Mouse (Mus musculus): Measurements from ENCODE around the gene Snrpf. TPM values are rescaled to one million over a fixed set of nuclear protein-coding genes. Genes with fewer than 3 reads are reported as not detected.

Gene Snrpf
- polyA plus RNA-seq, 1 experiment from 2014 or later = 151 TPM

- no peak overlapping the region for H3K4me2 ChIP-seq (ENCODE audit: low read length)
- ATAC-seq (replicated peaks; ENCODE audit: low FRiP score, low TSS enrichment, low read depth) (no peak), DNase-seq (ENCODE audit: low spot score) (no peak)
- H3K36me3 ChIP-seq (ENCODE audit: control insufficient read depth, insufficient read depth, low read length) = no peaks in the 10 kb centered on the region
- no peaks in the 10 kb centered on the region for H3K9me3 ChIP-seq (ENCODE audit: control insufficient read depth, low read length)
- 90% methylated on average over 4 of the region's 4 CpGs for WGBS
- no peak overlapping the region for H3K27ac ChIP-seq (ENCODE audit: low read depth)
- H3K9ac ChIP-seq (ENCODE audit: low read length) = no peak overlapping the region
- H3K27me3 ChIP-seq (replicated peaks; ENCODE audit: control insufficient read depth, insufficient read depth, low read length) = no peaks in the 10 kb centered on the region
- H3K4me3 ChIP-seq (ENCODE audit: low read depth, low read length) = no peak overlapping the region
- no peaks in the 10 kb centered on the region for H3K4me1 ChIP-seq (replicated peaks; ENCODE audit: control insufficient read depth, insufficient read depth, low read length)
Observed at GRCm38 (mm10) chr10:93547741-93548270, 41.7 kb downstream of the Snrpf start.

GRCm38 (mm10) chr10:93544172-93544571 lies 45.3 kb downstream of the Snrpf start:
- H3K27ac ChIP-seq (ENCODE audit: low read depth) = no peak overlapping the region
- H3K4me2 ChIP-seq (ENCODE audit: low read length) = no peak overlapping the region
- ATAC-seq (replicated peaks; ENCODE audit: low FRiP score, low TSS enrichment, low read depth) (no peak), DNase-seq (ENCODE audit: low spot score) (no peak)
- peaks cover 6% of the 10 kb centered on the region for H3K4me1 ChIP-seq (replicated peaks; ENCODE audit: control insufficient read depth, insufficient read depth, low read length)
- no peak overlapping the region for H3K9ac ChIP-seq (ENCODE audit: low read length)
- 72% methylated on average over 5 of the region's 5 CpGs for WGBS
- H3K36me3 ChIP-seq (ENCODE audit: control insufficient read depth, insufficient read depth, low read length) = no peaks in the 10 kb centered on the region
- H3K4me3 ChIP-seq (ENCODE audit: low read depth, low read length) = no peak overlapping the region
- no peaks in the 10 kb centered on the region for H3K27me3 ChIP-seq (replicated peaks; ENCODE audit: control insufficient read depth, insufficient read depth, low read length)
- H3K9me3 ChIP-seq (ENCODE audit: control insufficient read depth, low read length) = no peaks in the 10 kb centered on the region

GRCm38 (mm10) chr10:93543176-93543575 lies 46.3 kb downstream of the Snrpf start:
- H3K9ac ChIP-seq (ENCODE audit: low read length) = no peak overlapping the region
- H3K27ac ChIP-seq (ENCODE audit: low read depth) = no peak overlapping the region
- no peaks in the 10 kb centered on the region for H3K36me3 ChIP-seq (ENCODE audit: control insufficient read depth, insufficient read depth, low read length)
- DNase-seq (ENCODE audit: low spot score) (no peak), ATAC-seq (replicated peaks; ENCODE audit: low FRiP score, low TSS enrichment, low read depth) (no peak)
- H3K4me3 ChIP-seq (ENCODE audit: low read depth, low read length) = no peak overlapping the region
- no peaks in the 10 kb centered on the region for H3K27me3 ChIP-seq (replicated peaks; ENCODE audit: control insufficient read depth, insufficient read depth, low read length)
- no peaks in the 10 kb centered on the region for H3K9me3 ChIP-seq (ENCODE audit: control insufficient read depth, low read length)
- 63% methylated on average over 6 of the region's 6 CpGs for WGBS
- H3K4me2 ChIP-seq (ENCODE audit: low read length) = no peak overlapping the region
- H3K4me1 ChIP-seq (replicated peaks; ENCODE audit: control insufficient read depth, insufficient read depth, low read length) = peaks cover 6% of the 10 kb centered on the region

GRCm38 (mm10) chr10:93542356-93542755 lies 47.1 kb downstream of the Snrpf start:
- no peak for DNase-seq (ENCODE audit: low spot score)
- WGBS = 30% methylated on average over 4 of the region's 4 CpGs
- no peaks in the 10 kb centered on the region for H3K36me3 ChIP-seq (ENCODE audit: control insufficient read depth, insufficient read depth, low read length)
- no peak overlapping the region for H3K27ac ChIP-seq (ENCODE audit: low read depth)
- H3K4me1 ChIP-seq (replicated peaks; ENCODE audit: control insufficient read depth, insufficient read depth, low read length) = peaks cover 6% of the 10 kb centered on the region
- H3K9me3 ChIP-seq (ENCODE audit: control insufficient read depth, low read length) = no peaks in the 10 kb centered on the region
- H3K27me3 ChIP-seq (replicated peaks; ENCODE audit: control insufficient read depth, insufficient read depth, low read length) = 0 out of 2 replicates have a peak, but pooled peaks cover 3% of the 10 kb centered on the region
- H3K4me2 ChIP-seq (ENCODE audit: low read length) = no peak overlapping the region
- no peak overlapping the region for H3K4me3 ChIP-seq (ENCODE audit: low read depth, low read length)
- ATAC-seq (replicated peaks; ENCODE audit: low FRiP score, low TSS enrichment, low read depth) = no peak
- H3K9ac ChIP-seq (ENCODE audit: low read length) = no peak overlapping the region

GRCm38 (mm10) chr10:93541585-93541984 lies 47.9 kb downstream of the Snrpf start:
- Histone ChIP-seq H3K4me3 (ENCODE audit: low read depth, low read length) (no peak overlapping the region), H3K9me3 (ENCODE audit: control insufficient read depth, low read length) (no peaks in the 10 kb centered on the region), H3K27me3 (replicated peaks; ENCODE audit: control insufficient read depth, insufficient read depth, low read length) (0 out of 2 replicates have a peak, but pooled peaks cover 3% of the 10 kb centered on the region), H3K9ac (ENCODE audit: low read length) (no peak overlapping the region), H3K36me3 (ENCODE audit: control insufficient read depth, insufficient read depth, low read length) (no peaks in the 10 kb centered on the region), H3K27ac (ENCODE audit: low read depth) (no peak overlapping the region), H3K4me2 (ENCODE audit: low read length) (no peak overlapping the region), H3K4me1 (replicated peaks; ENCODE audit: control insufficient read depth, insufficient read depth, low read length) (peaks cover 6% of the 10 kb centered on the region)
- DNase-seq (ENCODE audit: low spot score) (no peak), ATAC-seq (replicated peaks; ENCODE audit: low FRiP score, low TSS enrichment, low read depth) (no peak)
- WGBS = 73% methylated on average over 1 of the region's 1 CpGs

- H3K4me1 ChIP-seq (replicated peaks; ENCODE audit: control insufficient read depth, insufficient read depth, low read length) = peaks cover 6% of the 10 kb centered on the region
- 0 out of 2 replicates have a peak, but pooled peaks cover 3% of the 10 kb centered on the region for H3K27me3 ChIP-seq (replicated peaks; ENCODE audit: control insufficient read depth, insufficient read depth, low read length)
- H3K4me2 ChIP-seq (ENCODE audit: low read length) = peak within 1 kb of the TSS; percentile 67
- no peak for ATAC-seq (replicated peaks; ENCODE audit: low FRiP score, low TSS enrichment, low read depth)
- H3K9me3 ChIP-seq (ENCODE audit: control insufficient read depth, low read length) = no peaks in the 10 kb centered on the region
- DNase-seq (ENCODE audit: low spot score) = no peak
- H3K27ac ChIP-seq (ENCODE audit: low read depth) = no peak within 1 kb of the TSS
- 0 out of 2 replicates have a peak within 1 kb of the TSS, but pooled peaks have one; percentile 25 for H3K9ac ChIP-seq (ENCODE audit: low read length)
- H3K4me3 ChIP-seq (ENCODE audit: low read depth, low read length) = peak within 1 kb of the TSS; percentile 40
- 60% methylated on average over 17 of the region's 17 CpGs for WGBS
- H3K36me3 ChIP-seq (ENCODE audit: control insufficient read depth, insufficient read depth, low read length) = no peaks in the 10 kb centered on the region
Observed at GRCm38 (mm10) chr10:93540431-93541210, 48.9 kb downstream of the Snrpf start, which contains the start of gene Ccdc38. Ccdc38 (plus strand) TSS chr10:93540632.

GRCm38 (mm10) chr10:93539775-93540430 lies 49.6 kb downstream of the Snrpf start, which contains the start of gene Amdhd1:
Amdhd1 (minus strand) TSS chr10:93540033.
- ATAC-seq (replicated peaks; ENCODE audit: low FRiP score, low TSS enrichment, low read depth) (peak; percentile 91), DNase-seq (ENCODE audit: low spot score) (peak; percentile 82)
- 3% methylated on average over 35 of the region's 35 CpGs for WGBS
- Histone ChIP-seq H3K9me3 (ENCODE audit: control insufficient read depth, low read length) (no peaks in the 10 kb centered on the region), H3K27ac (ENCODE audit: low read depth) (no peak within 1 kb of the TSS), H3K36me3 (ENCODE audit: control insufficient read depth, insufficient read depth, low read length) (no peaks in the 10 kb centered on the region), H3K4me2 (ENCODE audit: low read length) (peak within 1 kb of the TSS; percentile 67), H3K27me3 (replicated peaks; ENCODE audit: control insufficient read depth, insufficient read depth, low read length) (0 out of 2 replicates have a peak, but pooled peaks cover 6% of the 10 kb centered on the region), H3K9ac (ENCODE audit: low read length) (0 out of 2 replicates have a peak within 1 kb of the TSS, but pooled peaks have one; percentile 25), H3K4me3 (ENCODE audit: low read depth, low read length) (peak within 1 kb of the TSS; percentile 40), H3K4me1 (replicated peaks; ENCODE audit: control insufficient read depth, insufficient read depth, low read length) (peaks cover 6% of the 10 kb centered on the region)

GRCm38 (mm10) chr10:93538818-93539217 lies 50.7 kb downstream of the Snrpf start:
- WGBS = 43% methylated on average over 6 of the region's 6 CpGs
- 0 out of 2 replicates have a peak, but pooled peaks cover 6% of the 10 kb centered on the region for H3K27me3 ChIP-seq (replicated peaks; ENCODE audit: control insufficient read depth, insufficient read depth, low read length)
- H3K9me3 ChIP-seq (ENCODE audit: control insufficient read depth, low read length) = no peaks in the 10 kb centered on the region
- H3K36me3 ChIP-seq (ENCODE audit: control insufficient read depth, insufficient read depth, low read length) = no peaks in the 10 kb centered on the region
- no peak overlapping the region for H3K4me2 ChIP-seq (ENCODE audit: low read length)
- no peak overlapping the region for H3K9ac ChIP-seq (ENCODE audit: low read length)
- DNase-seq (ENCODE audit: low spot score) (no peak), ATAC-seq (replicated peaks; ENCODE audit: low FRiP score, low TSS enrichment, low read depth) (no peak)
- H3K4me1 ChIP-seq (replicated peaks; ENCODE audit: control insufficient read depth, insufficient read depth, low read length) = peaks cover 6% of the 10 kb centered on the region
- H3K4me3 ChIP-seq (ENCODE audit: low read depth, low read length) = no peak overlapping the region
- no peak overlapping the region for H3K27ac ChIP-seq (ENCODE audit: low read depth)

All from intestine, embryonic 14.5 days (tissue).